Mouse (Mus musculus) kidney, postnatal 25 days (tissue): Measurements from ENCODE around the gene Galt.
A peak's percentile ranks its signal among the peaks of the same experiment; 100 is the strongest.

Source experiments
- DNase-seq, 2 experiments: peaks; one replicate each; pipeline ENCODE4 v3.0.0; 2021; ENCODE audit warnings: mixed read lengths in 2 of 2

Gene Galt

GRCm38 (mm10) chr4:41754797-41755337, at the start of gene Galt:
TSS of gene Galt (plus strand) at chr4:41755228.
- peak in 1 of 2 experiments; percentile 78 for DNase-seq

GRCm38 (mm10) chr4:41705922-41706754, 48.9 kb upstream of the Galt start:
- no peak for DNase-seq

GRCm38 (mm10) chr4:41707011-41707535, 48.0 kb upstream of the Galt start:
- DNase-seq: peak; percentile 80 to 86

- DNase-seq: peak; percentile 45 to 52
Measured at GRCm38 (mm10) chr4:41708192-41708745, 46.8 kb upstream of the Galt start.

- DNase-seq: peak in 1 of 2 experiments; percentile 30
Measured at GRCm38 (mm10) chr4:41710229-41710628, 44.8 kb upstream of the Galt start.

- peak in 1 of 2 experiments; percentile 59 for DNase-seq
Measured at GRCm38 (mm10) chr4:41711705-41712375, 43.2 kb upstream of the Galt start.

GRCm38 (mm10) chr4:41712421-41713196, 42.4 kb upstream of the Galt start:
- DNase-seq: peak; percentile 26 to 67

- DNase-seq: peak; percentile 89 to 92
Measured at GRCm38 (mm10) chr4:41713197-41714067, 41.6 kb upstream of the Galt start, which contains the start of gene Rpp25l. TSS of gene Rpp25l (minus strand) at chr4:41713534.

- peak; percentile 81 to 83 for DNase-seq
Measured at GRCm38 (mm10) chr4:41714276-41714675, 40.8 kb upstream of the Galt start.

GRCm38 (mm10) chr4:41715082-41715481, 39.9 kb upstream of the Galt start:
- DNase-seq: peak in 1 of 2 experiments; percentile 33

- peak; percentile 43 to 73 for DNase-seq
Measured at GRCm38 (mm10) chr4:41715596-41715995, 39.4 kb upstream of the Galt start.

GRCm38 (mm10) chr4:41716834-41717233, 38.2 kb upstream of the Galt start:
- peak in 1 of 2 experiments; percentile 21 for DNase-seq

GRCm38 (mm10) chr4:41722918-41723351, 32.1 kb upstream of the Galt start, which contains the start of gene Dctn3:
TSS of gene Dctn3 (minus strand) at chr4:41723170.
- DNase-seq: peak; percentile 93 to 96

- DNase-seq: no peak
Measured at GRCm38 (mm10) chr4:41726826-41727621, 28.0 kb upstream of the Galt start.

GRCm38 (mm10) chr4:41731052-41731765, 23.8 kb upstream of the Galt start, which contains the start of gene Arid3c:
TSS of gene Arid3c (minus strand) at chr4:41731142.
- DNase-seq: no peak

GRCm38 (mm10) chr4:41737602-41738255, 17.3 kb upstream of the Galt start:
- peak; percentile 79 to 83 for DNase-seq

- no peak for DNase-seq
Measured at GRCm38 (mm10) chr4:41738256-41738603, 16.8 kb upstream of the Galt start.

- no peak for DNase-seq
Measured at GRCm38 (mm10) chr4:41739260-41739659, 15.8 kb upstream of the Galt start.
